Mouse (Mus musculus): Measurements from ENCODE around the gene Phc3. TPM values are rescaled to one million over a fixed set of nuclear protein-coding genes. Genes with fewer than 3 reads are reported as not detected.
"Not testable (repeated sequence)": the region's sequence is repeated elsewhere in the genome, so short reads cannot be mapped to it uniquely, and the experiment has no call there.

Gene Phc3
- total RNA-seq, 2 experiments from 2014 or later: 39.2 to 39.3 TPM

DNA sequence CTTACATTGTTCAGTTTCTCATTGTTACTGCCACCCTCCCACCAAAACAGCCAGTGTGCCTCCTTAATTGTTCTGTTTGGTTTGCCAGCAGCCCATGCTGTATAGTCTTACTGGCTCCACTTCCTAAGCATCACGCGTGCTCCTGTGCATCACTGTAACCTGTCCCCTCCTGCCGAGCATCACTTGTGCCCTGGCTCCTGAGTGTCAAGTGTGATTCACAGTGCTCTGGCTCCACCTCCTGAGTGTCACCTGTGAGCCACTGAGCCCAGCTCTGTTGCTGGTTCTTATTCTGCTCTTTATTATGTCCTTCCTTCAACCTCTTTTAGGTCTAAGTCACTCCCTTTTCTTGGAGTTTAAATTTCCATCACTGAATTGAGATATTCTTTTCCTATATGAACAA lies 81.8 kb downstream of the Phc3 start:
- DNase-seq: no peak
- intact Hi-C loops (cut with DNase I): no loop called here

- DNase-seq: no peak
- intact Hi-C loops (cut with DNase I): no loop called here
Observed at GRCm38 (mm10) chr3:30876709-30877108, 92.5 kb downstream of the Phc3 start.

GRCm38 (mm10) chr3:30869995-30870394 lies 99.2 kb downstream of the Phc3 start:
- no peak for DNase-seq

DNA sequence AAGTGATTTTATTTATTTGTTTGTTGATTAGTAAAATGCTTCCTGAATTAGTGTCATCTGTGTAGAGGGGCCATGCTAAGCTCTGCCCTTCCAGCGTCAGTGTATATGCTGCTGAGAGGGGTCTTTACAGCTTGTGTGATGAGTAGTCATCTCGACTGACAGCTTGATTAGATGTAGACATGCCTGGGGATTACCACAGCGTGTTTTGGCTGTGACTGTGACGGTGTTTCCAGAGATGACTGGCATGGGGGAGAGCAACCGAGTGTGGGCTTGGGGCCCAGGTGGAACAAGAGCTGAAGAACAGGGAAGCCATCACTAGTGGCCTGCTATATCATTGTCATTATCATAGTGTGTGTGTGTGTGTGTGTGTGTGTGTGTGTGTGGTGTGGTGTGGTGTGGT lies 100.6 kb downstream of the Phc3 start:
- intact Hi-C loops (cut with DNase I): no loop called here
- DNase-seq: no peak

More at GRCm38 (mm10) chr3:30869995-30870394, 99.2 kb downstream of the Phc3 start:
- intact Hi-C loops (cut with DNase I): no loop called here

DNA sequence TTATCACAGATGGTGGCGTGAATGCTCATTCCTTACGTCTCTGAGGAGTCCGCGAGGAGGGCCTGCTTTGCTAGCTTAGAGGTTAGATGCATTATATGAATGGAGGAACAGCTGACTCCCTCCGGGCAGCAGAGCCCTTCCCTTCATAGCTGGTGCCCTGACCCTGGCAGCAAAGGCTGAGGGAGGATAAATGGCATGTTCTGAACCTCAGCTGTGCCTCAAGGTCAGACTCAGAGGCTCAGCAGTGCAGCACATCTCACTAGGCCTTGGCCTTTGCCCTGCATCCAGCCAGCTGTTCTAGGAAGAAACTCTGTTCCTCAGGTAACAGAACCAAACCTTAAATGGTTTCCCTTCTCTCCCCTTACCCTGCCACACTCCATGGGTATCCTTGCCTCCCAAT lies 101.0 kb downstream of the Phc3 start:
- intact Hi-C loops (cut with DNase I): no loop called here

GRCm38 (mm10) chr3:30864640-30865039 lies 104.6 kb downstream of the Phc3 start:
- intact Hi-C loops (cut with DNase I): no loop called here
- DNase-seq: no peak

More for the DNA sequence above, 101.0 kb downstream of the Phc3 start:
- DNase-seq: no peak

DNA sequence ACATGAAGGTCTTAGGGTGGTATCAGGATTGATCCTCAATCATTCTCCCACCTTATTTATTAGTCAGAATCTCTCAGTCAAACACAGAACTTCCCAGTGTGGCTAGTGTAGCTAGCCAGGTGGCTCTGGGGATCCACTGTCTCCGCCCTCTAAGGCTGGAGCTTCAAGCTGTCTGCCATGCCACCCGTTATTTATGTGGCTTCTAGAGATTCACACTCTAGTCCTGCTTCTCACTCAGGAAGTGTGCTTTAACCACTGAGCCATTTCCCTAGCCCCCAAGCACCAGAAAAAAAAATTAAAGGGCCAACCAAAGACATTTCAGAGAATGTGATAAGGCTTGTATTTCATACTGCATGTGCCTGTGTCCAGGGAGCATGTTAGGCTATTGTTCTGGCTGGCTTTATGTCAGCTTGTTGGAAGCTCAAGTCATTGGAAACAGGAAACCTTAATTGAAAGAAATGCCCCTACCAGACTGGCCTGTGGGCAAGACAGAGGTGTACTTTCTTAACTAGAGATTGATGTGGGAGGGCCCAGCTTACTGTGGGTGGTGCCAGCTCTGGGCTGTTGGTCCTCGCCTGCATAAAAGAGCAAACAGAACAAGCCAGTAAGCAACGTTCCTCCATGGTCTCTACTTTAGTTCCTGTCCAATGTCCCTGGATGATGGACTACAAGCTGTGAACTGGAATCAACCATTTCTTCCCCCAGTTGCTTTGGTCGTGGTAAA lies 105.3 kb downstream of the Phc3 start:
- intact Hi-C loops (cut with DNase I): no loop called here

GRCm38 (mm10) chr3:30860705-30861104 lies 108.5 kb downstream of the Phc3 start:
- no peak for DNase-seq
- intact Hi-C loops (cut with DNase I): no loop called here

More for the DNA sequence above, 105.3 kb downstream of the Phc3 start:
- no peak for DNase-seq

DNA sequence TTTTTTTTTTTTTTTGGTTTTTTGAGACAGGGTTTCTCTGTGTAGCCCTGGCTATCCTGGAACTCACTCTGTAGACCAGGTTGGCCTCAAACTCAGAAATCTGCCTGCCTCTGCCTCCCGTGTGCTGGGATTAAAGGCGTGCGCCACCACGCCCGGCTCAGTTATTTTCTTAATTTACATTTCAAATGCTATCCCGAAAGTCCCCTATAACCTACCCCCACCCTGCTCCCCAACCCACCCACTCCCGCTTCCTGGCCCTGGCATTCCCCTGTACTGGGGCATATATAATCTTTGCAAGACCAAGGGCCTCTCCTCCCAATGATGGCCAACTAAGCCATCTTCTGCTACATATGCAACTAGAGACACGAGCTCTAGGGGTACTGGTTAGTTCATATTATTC lies 109.6 kb downstream of the Phc3 start:
- intact Hi-C loops (cut with DNase I); DNase-seq: not testable (repeated sequence)

DNA sequence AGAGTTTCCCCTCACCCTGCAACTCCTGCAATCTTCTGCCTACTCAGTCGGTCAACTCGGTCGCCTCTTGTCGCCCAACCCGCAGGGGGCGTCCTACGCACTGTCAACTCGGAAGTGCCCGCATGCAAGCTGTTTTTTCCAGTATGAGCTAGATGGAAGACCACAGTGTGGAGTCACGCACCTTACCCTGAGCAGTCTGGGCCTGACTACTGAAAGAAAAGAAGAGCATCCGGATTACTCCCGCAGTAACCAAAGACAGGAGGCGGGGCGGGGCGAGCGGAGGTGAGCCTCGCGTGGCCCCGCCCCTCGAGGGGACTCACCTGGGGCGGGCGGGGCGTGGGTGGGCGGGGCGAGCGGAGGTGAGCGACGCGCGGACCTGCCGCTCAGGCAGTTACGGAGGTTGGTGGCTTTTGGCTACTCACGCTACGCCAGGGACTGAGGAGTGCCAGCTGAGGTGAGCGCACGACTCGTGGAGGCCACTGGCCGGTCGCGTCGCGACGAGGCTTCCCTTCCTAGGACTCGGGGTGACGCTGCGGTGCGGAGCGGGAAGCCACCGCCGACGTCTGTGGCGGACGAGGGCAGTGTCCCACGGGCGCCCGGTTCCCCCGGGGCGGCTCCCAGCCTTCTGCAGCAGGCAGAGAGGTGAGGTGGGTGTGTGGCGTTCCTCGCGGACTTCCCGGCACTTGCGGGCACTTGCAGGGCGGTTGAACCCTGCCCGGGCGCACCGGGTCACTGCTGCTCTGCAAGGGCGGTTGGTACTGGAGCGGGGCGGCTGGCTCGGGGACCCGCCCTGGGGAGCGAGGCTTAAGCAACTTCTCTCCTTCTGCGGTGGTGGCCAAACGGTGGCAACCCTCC lies 113.4 kb downstream of the Phc3 start, which contains the start of gene Gpr160:
Gene Gpr160, plus strand, starts transcription at position 347 of the 855 bp plus-strand sequence.
- peak; percentile 54 for DNase-seq
- intact Hi-C loops (cut with DNase I): no loop called here

- intact Hi-C loops (cut with DNase I): no loop called here
Observed at GRCm38 (mm10) chr3:30853596-30853995, 115.6 kb downstream of the Phc3 start.

GRCm38 (mm10) chr3:30851422-30851821 lies 117.8 kb downstream of the Phc3 start:
- intact Hi-C loops (cut with DNase I): no loop called here
- DNase-seq: no peak

More at GRCm38 (mm10) chr3:30853596-30853995, 115.6 kb downstream of the Phc3 start:
- DNase-seq: no peak

Other genes starting within 250 kb of the Phc3 start
- gene Samd7, start 223.1 kb downstream of the Phc3 start, total RNA-seq (2021): under 1 TPM in 1 of 2 experiments, not detected in 1; 0.22 TPM
- 10 to 100 TPM; 68.5 to 68.7 TPM for gene Sec62, start 176.5 kb downstream of the Phc3 start, total RNA-seq (2021)
- 1 to 10 TPM in 1 of 2 experiments, under 1 TPM in 1; 0.90 to 1.8 TPM for gene Gpr160, start 113.5 kb downstream of the Phc3 start, total RNA-seq (2021)
- 10 to 100 TPM; 62.6 to 63.4 TPM for gene Prkci, start 26.3 kb upstream of the Phc3 start, total RNA-seq (2021)
- 10 to 100 TPM; 51.4 to 52.7 TPM for gene Skil, start 125.6 kb upstream of the Phc3 start, total RNA-seq (2021)
- gene Cldn11, start 180.5 kb upstream of the Phc3 start, total RNA-seq (2021): 10 to 100 TPM; 14.1 to 17.3 TPM